Mouse (Mus musculus) heart, embryonic 14.5 days (tissue): Measurements from ENCODE around the gene Dclre1a. TPM values are rescaled to one million over a fixed set of nuclear protein-coding genes. Genes with fewer than 3 reads are reported as not detected.

Experiments
- ATAC-seq: fragments of 200-750 bp; cut with Nextera tagmentation; 2 replicates; pipeline ENCODE4 v1.8.0; 2017; ENCODE audit warnings: low read depth, moderate TSS enrichment; ENCODE audit not compliant: insufficient number of reproducible peaks, insufficient read depth, low FRiP score
- H3K27ac ChIP-seq, 2 experiments: fragments of 200-500 bp in 1 of 2; fragments of 300-500 bp in 1 of 2; sonication (generic) in 1 of 2; replicated peaks in 1 of 2; 2 replicates each; pipeline ENCODE4 v1.5.1; 2012 to 2014; ENCODE audit warnings: low read depth in 2 of 2, low read length in 2 of 2, control low read depth in 1 of 2, mild to moderate bottlenecking in 1 of 2, mixed read lengths in 1 of 2; ENCODE audit not compliant: control insufficient read depth in 1 of 2, insufficient read depth in 1 of 2
- H3K27me3 ChIP-seq: fragments of 300-500 bp; sonication (generic); 2 replicates; pipeline ENCODE4 v1.6.1; 2014; ENCODE audit warnings: mild to moderate bottlenecking, low read length, control low read depth; ENCODE audit not compliant: control insufficient read depth, insufficient read depth
- H3K36me3 ChIP-seq: fragments of 300-500 bp; sonication (generic); 2 replicates; pipeline ENCODE4 v1.6.1; 2014; ENCODE audit warnings: mild to moderate bottlenecking, control low read depth, low read length, mixed read lengths; ENCODE audit not compliant: control insufficient read depth, insufficient read depth
- H3K4me1 ChIP-seq, 2 experiments: fragments of 200-500 bp in 1 of 2; fragments of 300-500 bp in 1 of 2; sonication (generic) in 1 of 2; 2 replicates each; pipeline ENCODE4 v1.6.1; 2012 to 2014; ENCODE audit warnings: low read length in 2 of 2, control low read depth in 1 of 2, mixed read lengths in 1 of 2; ENCODE audit not compliant: control insufficient read depth in 2 of 2, insufficient read depth in 2 of 2
- H3K4me2 ChIP-seq: fragments of 300-500 bp; sonication (generic); 2 replicates; pipeline ENCODE4 v1.6.1; 2014; ENCODE audit warnings: mild to moderate bottlenecking, low read length
- H3K4me3 ChIP-seq, 2 experiments: fragments of 200-500 bp in 1 of 2; fragments of 300-500 bp in 1 of 2; sonication (generic) in 1 of 2; 2 replicates each; pipeline ENCODE4 v1.5.1; 2012 to 2014; ENCODE audit warnings: low read length in 2 of 2, mild to moderate bottlenecking in 2 of 2, control low read depth in 1 of 2, low read depth in 1 of 2, moderate library complexity in 1 of 2; ENCODE audit not compliant: control insufficient read depth in 1 of 2, insufficient read depth in 1 of 2
- H3K9ac ChIP-seq: fragments of 300-500 bp; sonication (generic); 2 replicates; pipeline ENCODE4 v1.6.1; 2014; ENCODE audit warnings: mild to moderate bottlenecking, low read length
- H3K9me3 ChIP-seq: fragments of 300-500 bp; sonication (generic); 2 replicates; pipeline ENCODE4 v1.6.1; 2016; ENCODE audit warnings: low read length, control low read depth; ENCODE audit not compliant: control insufficient read depth
- WGBS: fragments of 180-500 bp; shearing (Covaris S2); extraction: QIAGEN DNeasy Blood & Tissue Kit; methylation state at CpG from one replicate; pipeline ENCODE4 v1.1.7; 2014; 5-methylcytosine and 5-hydroxymethylcytosine counted together
- polyA plus RNA-seq: library from polyadenylated mRNA; unstranded; fragments of >200 nt; fragmentation: Nextera tagmentation; extraction: Ambion mirVana; gene quantifications from 2 replicates; pipeline ENCODE4 v1.2.1, GENCODE M21; 2014

Gene Dclre1a
- polyA plus RNA-seq, 1 experiment from 2014 or later = 12.4 TPM

- no peak for ATAC-seq
- Histone ChIP-seq H3K4me1 (peaks cover 6 to 19% of the 10 kb centered on the region in 2 experiments), H3K9me3 (no peaks in the 10 kb centered on the region), H3K27me3 (no peaks in the 10 kb centered on the region), H3K27ac (peak overlapping the region; percentile 97 to 98), H3K9ac (peak overlapping the region; percentile 94), H3K36me3 (peaks cover 43% of the 10 kb centered on the region), H3K4me2 (peak overlapping the region; percentile 89), H3K4me3 (peak overlapping the region; percentile 66 to 83)
- 25% methylated on average over 18 of the region's 18 CpGs for WGBS
Observed at GRCm38 (mm10) chr19:56549033-56549680, 1.1 kb upstream of the Dclre1a start.

- Histone ChIP-seq H3K4me1 (peaks cover 6 to 19% of the 10 kb centered on the region in 2 experiments), H3K27ac (peak within 1 kb of the TSS; percentile 97 to 98), H3K9ac (peak within 1 kb of the TSS; percentile 94), H3K27me3 (no peaks in the 10 kb centered on the region), H3K4me3 (peak within 1 kb of the TSS; percentile 66 to 83), H3K9me3 (no peaks in the 10 kb centered on the region), H3K4me2 (peak within 1 kb of the TSS; percentile 89), H3K36me3 (peaks cover 42% of the 10 kb centered on the region)
- WGBS = under 1% methylated on average over 69 of the region's 69 CpGs
- ATAC-seq = peak; percentile 86
Observed at GRCm38 (mm10) chr19:56548230-56549032, 409 bp upstream of the Dclre1a start, which contains the start of gene Nhlrc2. Gene Nhlrc2, plus strand, starts transcription at chr19:56548261.

GRCm38 (mm10) chr19:56546031-56546430, 2.0 kb downstream of the Dclre1a start:
- no peak overlapping the region for H3K27ac ChIP-seq
- H3K4me2 ChIP-seq = no peak overlapping the region
- H3K9ac ChIP-seq = no peak overlapping the region
- H3K9me3 ChIP-seq = no peaks in the 10 kb centered on the region
- peaks cover 6 to 19% of the 10 kb centered on the region in 2 experiments for H3K4me1 ChIP-seq
- ATAC-seq = no peak
- no peaks in the 10 kb centered on the region for H3K27me3 ChIP-seq
- H3K36me3 ChIP-seq = peaks cover 41% of the 10 kb centered on the region
- no peak overlapping the region for H3K4me3 ChIP-seq

GRCm38 (mm10) chr19:56544681-56545388, 3.2 kb downstream of the Dclre1a start:
- WGBS = 83% methylated on average over 13 of the region's 13 CpGs
- Histone ChIP-seq H3K36me3 (peaks cover 51% of the 10 kb centered on the region), H3K4me3 (no peak overlapping the region), H3K27me3 (no peaks in the 10 kb centered on the region), H3K9me3 (no peaks in the 10 kb centered on the region), H3K4me1 (peaks cover 6 to 12% of the 10 kb centered on the region in 2 experiments), H3K9ac (no peak overlapping the region), H3K4me2 (no peak overlapping the region), H3K27ac (0 out of 4 replicates have a peak overlapping the region, but pooled peaks of 1 of the 2 experiments have one; percentile 33)
- no peak for ATAC-seq

- 74% methylated on average over 12 of the region's 12 CpGs for WGBS
- ATAC-seq = no peak
- no peaks in the 10 kb centered on the region for H3K9me3 ChIP-seq
Observed at GRCm38 (mm10) chr19:56543320-56543719, 4.7 kb downstream of the Dclre1a start.

GRCm38 (mm10) chr19:56535765-56536164, 12.3 kb downstream of the Dclre1a start:
- no peak overlapping the region for H3K9ac ChIP-seq
- peaks cover 49% of the 10 kb centered on the region for H3K36me3 ChIP-seq
- no peak overlapping the region for H3K4me3 ChIP-seq
- peaks cover 11 to 15% of the 10 kb centered on the region in 2 experiments for H3K4me1 ChIP-seq
- H3K4me2 ChIP-seq = no peak overlapping the region
- ATAC-seq = no peak
- H3K27ac ChIP-seq = no peak overlapping the region
- H3K9me3 ChIP-seq = no peaks in the 10 kb centered on the region
- H3K27me3 ChIP-seq = no peaks in the 10 kb centered on the region
- WGBS = 86% methylated on average over 9 of the region's 9 CpGs

More at GRCm38 (mm10) chr19:56543320-56543719, 4.7 kb downstream of the Dclre1a start:
- H3K4me3 ChIP-seq = no peak overlapping the region
- no peaks in the 10 kb centered on the region for H3K27me3 ChIP-seq
- H3K27ac ChIP-seq = no peak overlapping the region
- no peak overlapping the region for H3K9ac ChIP-seq
- no peak overlapping the region for H3K4me2 ChIP-seq
- peaks cover 51% of the 10 kb centered on the region for H3K36me3 ChIP-seq
- peaks cover 4 to 5% of the 10 kb centered on the region in 2 experiments; a peak in 2 of 4 replicates for H3K4me1 ChIP-seq

GRCm38 (mm10) chr19:56535064-56535463, 13.0 kb downstream of the Dclre1a start:
- H3K4me3 ChIP-seq = no peak overlapping the region
- H3K9me3 ChIP-seq = no peaks in the 10 kb centered on the region
- H3K36me3 ChIP-seq = peaks cover 42% of the 10 kb centered on the region
- WGBS = 78% methylated on average over 9 of the region's 9 CpGs
- peaks cover 11 to 15% of the 10 kb centered on the region in 2 experiments for H3K4me1 ChIP-seq
- no peak overlapping the region for H3K4me2 ChIP-seq
- no peak for ATAC-seq
- H3K27ac ChIP-seq = no peak overlapping the region
- H3K9ac ChIP-seq = no peak overlapping the region
- no peaks in the 10 kb centered on the region for H3K27me3 ChIP-seq
